Mouse (Mus musculus): Measurements from ENCODE around the gene Zscan26. TPM values are rescaled to one million over a fixed set of nuclear protein-coding genes. Genes with fewer than 3 reads are reported as not detected.

Gene Zscan26
- polyA plus RNA-seq (2015; fragmentation: Nextera tagmentation; extraction: Ambion mirVana) = 20.9 and 22.4 TPM in 2 replicates

GRCm38 (mm10) chr13:21453449-21453848 lies at the start of gene Zscan26:
TSS of gene Zscan26 (minus strand) at chr13:21453730.

DNA sequence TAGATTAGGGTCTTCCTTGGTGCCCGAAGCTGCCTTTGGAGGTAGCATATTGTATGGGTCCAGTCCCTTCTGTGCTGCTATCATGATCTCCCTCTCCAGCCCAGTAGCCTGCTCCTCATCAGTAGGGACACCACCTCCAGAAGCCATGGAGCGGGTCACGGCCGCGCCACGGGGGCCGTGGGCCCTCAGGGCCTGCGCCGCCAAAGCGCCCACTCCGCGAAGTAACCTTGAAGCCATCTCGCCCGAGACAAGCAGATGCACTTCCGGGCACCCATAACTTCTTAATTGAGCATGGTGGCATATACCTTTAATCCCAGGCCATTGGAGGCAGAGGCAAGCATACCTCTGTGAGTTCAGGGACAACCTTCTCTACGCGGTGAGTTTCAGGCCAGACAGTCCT lies 47.7 kb upstream of the Zscan26 start, which contains the start of gene Gm11273:
Gene Gm11273, minus strand, starts transcription at position 237 of the 400 bp plus-strand sequence.

DNA sequence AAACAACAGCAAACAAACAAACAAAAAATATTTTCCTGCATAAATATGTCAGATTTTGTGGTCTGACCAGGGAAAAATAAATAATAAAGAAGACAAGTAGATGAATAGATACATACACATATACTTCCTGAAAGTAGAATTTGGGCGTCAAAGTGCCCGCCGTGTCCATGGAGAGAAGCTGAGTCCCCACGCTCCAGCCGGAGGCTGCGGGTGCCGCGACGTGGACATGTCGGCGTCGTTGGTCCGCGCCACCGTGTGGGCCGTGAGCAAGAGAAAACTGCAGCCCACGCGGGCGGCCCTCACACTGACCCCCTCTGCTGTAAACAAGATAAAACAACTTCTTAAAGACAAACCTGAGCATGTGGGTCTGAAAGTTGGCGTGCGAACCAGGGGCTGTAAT lies 41.5 kb upstream of the Zscan26 start, which contains the start of gene AK157302:
Gene AK157302, plus strand, starts transcription at position 144 of the 400 bp plus-strand sequence.

DNA sequence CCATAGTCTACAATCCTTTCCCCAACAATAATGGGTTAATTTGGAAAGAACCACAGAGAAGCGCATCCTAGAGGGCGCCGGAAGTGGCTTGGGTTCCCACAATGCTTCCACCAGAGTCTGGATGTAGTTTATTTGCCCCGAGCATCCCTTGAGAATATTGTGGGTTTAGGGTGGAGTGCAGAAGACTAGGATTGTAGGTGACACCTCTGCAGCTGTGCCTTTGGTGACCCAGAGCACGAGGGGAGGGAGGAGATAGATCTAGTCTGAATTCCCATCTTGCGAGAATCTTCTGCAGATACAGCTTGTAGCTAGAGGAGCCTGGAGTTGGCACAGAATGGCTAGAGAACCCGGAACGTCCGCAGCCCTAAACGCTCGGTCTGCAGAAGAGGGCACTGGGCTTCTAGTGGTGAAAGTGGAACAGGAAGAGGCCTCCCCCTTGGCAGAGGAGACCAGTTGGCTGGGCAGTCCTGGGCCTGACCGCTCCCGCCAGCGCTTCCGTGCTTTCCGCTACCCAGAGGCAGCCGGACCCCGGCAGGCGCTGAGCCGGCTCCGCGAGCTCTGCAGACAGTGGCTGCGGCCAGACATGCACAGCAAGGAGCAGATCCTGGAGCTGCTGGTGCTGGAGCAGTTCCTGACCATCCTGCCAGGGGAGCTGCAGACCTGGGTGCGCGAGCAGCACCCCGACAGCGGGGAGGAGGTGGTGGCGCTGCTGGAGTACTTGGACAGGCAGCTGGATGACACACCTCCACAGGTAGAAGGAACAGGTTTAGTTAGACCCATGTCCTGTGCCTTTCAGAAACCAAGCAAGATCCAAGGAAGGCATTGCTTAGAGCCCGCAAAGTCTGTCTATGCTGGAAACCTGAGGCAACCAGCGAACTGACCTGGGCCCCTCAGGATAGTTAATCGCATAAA lies 25.5 kb upstream of the Zscan26 start, which contains the start of the genes Zkscan4 and Gm10065:
Gene Zkscan4, plus strand, starts transcription at position 149 of the 912 bp plus-strand sequence.
Gene Gm10065, minus strand, starts transcription at position 683 of the 912 bp plus-strand sequence.

GRCm38 (mm10) chr13:21468061-21469019 lies 14.8 kb upstream of the Zscan26 start, which contains the start of gene Nkapl:
TSS of gene Nkapl (minus strand) at chr13:21468509.

GRCm38 (mm10) chr13:21440503-21441206 lies 12.9 kb downstream of the Zscan26 start, which contains the start of gene Pgbd1:
TSS of gene Pgbd1 (minus strand) at chr13:21441058.

GRCm38 (mm10) chr13:21402287-21402846 lies 51.2 kb downstream of the Zscan26 start, which contains the start of gene Zkscan3:
TSS of gene Zkscan3 (minus strand) at chr13:21402755.

MicroRNAs encoded within 50 kb of the gene (microRNA counts, 519-probe panel; counts per million panel counts)
- 40.5 counts per million for microRNA mmu-miR-1896

Small RNA genes within 50 kb of the gene (microRNA-seq; reads per million reads assigned to microRNA genes)
- not detected for gene Mir1896
- gene Mir6942 = not detected

Other genes with a start within 250 kb of the Zscan26 start
- not detected in 2 replicates for gene Gpx5, start 161.0 kb downstream of the Zscan26 start, polyA plus RNA-seq (2015; fragmentation: Nextera tagmentation; extraction: Ambion mirVana)
- gene Gpx6, start 141.6 kb downstream of the Zscan26 start, polyA plus RNA-seq (2015; fragmentation: Nextera tagmentation; extraction: Ambion mirVana) = 0.51 and 0.79 TPM in 2 replicates
- not detected in 2 replicates for gene Olfr1367, start 106.8 kb downstream of the Zscan26 start, polyA plus RNA-seq (2015; fragmentation: Nextera tagmentation; extraction: Ambion mirVana)
- gene Zscan12, start 90.9 kb downstream of the Zscan26 start, polyA plus RNA-seq (2015; fragmentation: Nextera tagmentation; extraction: Ambion mirVana) = 7.2 and 7.6 TPM in 2 replicates
- gene Zkscan3, start 51.0 kb downstream of the Zscan26 start, polyA plus RNA-seq (2015; fragmentation: Nextera tagmentation; extraction: Ambion mirVana) = 44.7 and 45.6 TPM in 2 replicates
- 1.4 and 1.9 TPM in 2 replicates for gene Pgbd1, start 12.7 kb downstream of the Zscan26 start, polyA plus RNA-seq (2015; fragmentation: Nextera tagmentation; extraction: Ambion mirVana)
- 3.3 and 4.2 TPM in 2 replicates for gene Nkapl, start 14.8 kb upstream of the Zscan26 start, polyA plus RNA-seq (2015; fragmentation: Nextera tagmentation; extraction: Ambion mirVana)
- gene Zkscan4, start 25.2 kb upstream of the Zscan26 start, polyA plus RNA-seq (2015; fragmentation: Nextera tagmentation; extraction: Ambion mirVana) = 7.6 and 9.4 TPM in 2 replicates
- not detected in 2 replicates for gene Gm10065, start 25.7 kb upstream of the Zscan26 start, polyA plus RNA-seq (2015; fragmentation: Nextera tagmentation; extraction: Ambion mirVana)
- 0.37 and 0.65 TPM in 2 replicates for gene AK157302, start 41.5 kb upstream of the Zscan26 start, polyA plus RNA-seq (2015; fragmentation: Nextera tagmentation; extraction: Ambion mirVana)
- gene Gm11273, start 47.7 kb upstream of the Zscan26 start, polyA plus RNA-seq (2015; fragmentation: Nextera tagmentation; extraction: Ambion mirVana) = 9.1 and 11.5 TPM in 2 replicates
- gene Zkscan8, start 77.4 kb upstream of the Zscan26 start, polyA plus RNA-seq (2015; fragmentation: Nextera tagmentation; extraction: Ambion mirVana) = 3.5 and 4.0 TPM in 2 replicates
- 0.14 and 0.17 TPM in 2 replicates for gene Olfr1366, start 89.1 kb upstream of the Zscan26 start, polyA plus RNA-seq (2015; fragmentation: Nextera tagmentation; extraction: Ambion mirVana)
- 0.09 and 0.11 TPM in 2 replicates for gene Olfr1535, start 106.2 kb upstream of the Zscan26 start, polyA plus RNA-seq (2015; fragmentation: Nextera tagmentation; extraction: Ambion mirVana)
- not detected in 2 replicates for gene Olfr1364, start 128.0 kb upstream of the Zscan26 start, polyA plus RNA-seq (2015; fragmentation: Nextera tagmentation; extraction: Ambion mirVana)
- not detected in 2 replicates for gene Olfr1362, start 160.3 kb upstream of the Zscan26 start, polyA plus RNA-seq (2015; fragmentation: Nextera tagmentation; extraction: Ambion mirVana)
- not detected in 2 replicates for gene Olfr11, start 188.8 kb upstream of the Zscan26 start, polyA plus RNA-seq (2015; fragmentation: Nextera tagmentation; extraction: Ambion mirVana)
- not detected in 2 replicates for gene Olfr1361, start 209.7 kb upstream of the Zscan26 start, polyA plus RNA-seq (2015; fragmentation: Nextera tagmentation; extraction: Ambion mirVana)
- gene Olfr1360, start 223.7 kb upstream of the Zscan26 start, polyA plus RNA-seq (2015; fragmentation: Nextera tagmentation; extraction: Ambion mirVana) = not detected in 2 replicates
- gene Olfr1359, start 244.4 kb upstream of the Zscan26 start, polyA plus RNA-seq (2015; fragmentation: Nextera tagmentation; extraction: Ambion mirVana) = not detected in 2 replicates